In genomic region chr5:7968152-7968551, GRCm38 (mm10) we compare ENCODE assay signal across 21 mouse cellular contexts. TPM values are rescaled to one million over a fixed set of nuclear protein-coding genes. Genes with fewer than 3 reads are reported as not detected.
DNase-seq lines count a peak whose midpoint lies in the region; ATAC-seq and TF ChIP-seq lines count a peak whose summit lies in the region.
"Had no signal": no experiment of that assay in that cellular context is flagged by ENCODE, and none has a peak within 500 bp of the region (broad histone marks: within the 10 kb centered on the region; RNA-seq: fewer than 3 reads in every experiment).

No protein-coding gene starts in this region.

- no peak overlapping the region for H3K4me2 ChIP-seq in intestine, embryonic 16.5 days (ENCODE audit: low read depth, low read length)
- no peak overlapping the region for H3K4me2 ChIP-seq in heart, embryonic 12.5 days
- H3K4me2 ChIP-seq: heart, embryonic 15.5 days; hindbrain, embryonic 13.5 days had no signal

- no peaks in the 10 kb centered on the region for H3K27me3 ChIP-seq in kidney, adult 2 months (replicated peaks; ENCODE audit: control insufficient read depth, insufficient read depth, low read length)
- no peaks in the 10 kb centered on the region for H3K27me3 ChIP-seq in intestine, embryonic 16.5 days (replicated peaks; ENCODE audit: control insufficient read depth, insufficient read depth, low read length)
- no peaks in the 10 kb centered on the region for H3K27me3 ChIP-seq in thymus, adult 2 months (ENCODE audit: control insufficient read depth, insufficient read depth, low read length)
- H3K27me3 ChIP-seq in heart, embryonic 12.5 days (replicated peaks), result no peaks in the 10 kb centered on the region
- H3K27me3 ChIP-seq: heart, embryonic 15.5 days; hindbrain, embryonic 13.5 days had no signal

- DNase-seq in kidney, adult 2 months, result peak; percentile 5
- DNase-seq in kidney, adult 18-20 months, result no peak
- DNase-seq in lung, postnatal 25 days (ENCODE audit: low spot score), result peak; percentile 19
- DNase-seq in lung, adult 18-20 months, result no peak
- no peak for DNase-seq in thymus, adult 2 months
- DNase-seq: adrenal gland, postnatal 14 days; cerebellum, adult 18-20 months; cerebellum, adult 9-11 months; cerebellum, postnatal 36 days; heart, adult 18-20 months; heart, postnatal 14 days had no signal

- no peak overlapping the region for H3K4me3 ChIP-seq in kidney, adult 2 months (ENCODE audit: insufficient read depth, low read depth, low read length)
- H3K4me3 ChIP-seq in intestine, embryonic 16.5 days (ENCODE audit: low read length), result no peak overlapping the region
- H3K4me3 ChIP-seq in thymus, adult 2 months (ENCODE audit: control insufficient read depth, insufficient read depth, low read length), result no peak overlapping the region
- no peak overlapping the region for H3K4me3 ChIP-seq in heart, embryonic 12.5 days
- H3K4me3 ChIP-seq: embryonic facial prominence, embryonic 10.5 days; forebrain, embryonic 10.5 days; heart, embryonic 10.5 days; heart, embryonic 15.5 days; hindbrain, embryonic 13.5 days had no signal

- no peak for TF ChIP-seq CTCF in kidney, adult 2 months (conservative IDR thresholded peaks at IDR 0.05; ENCODE audit: insufficient read depth, insufficient read length, low read depth, low read length)
- no peak for TF ChIP-seq CTCF in thymus, adult 2 months (IDR thresholded peaks at IDR 0.05; ENCODE audit: borderline replicate concordance, control insufficient read depth, extremely low read depth, insufficient read depth, low read length, poor library complexity)

- no peak overlapping the region for H3K27ac ChIP-seq in kidney, adult 2 months (ENCODE audit: insufficient read depth, low read depth, low read length)
- H3K27ac ChIP-seq in intestine, embryonic 16.5 days (ENCODE audit: low read length), result no peak overlapping the region
- no peak overlapping the region for H3K27ac ChIP-seq in thymus, adult 2 months (ENCODE audit: control insufficient read depth, insufficient read depth, low read length)
- H3K27ac ChIP-seq in heart, embryonic 12.5 days (ENCODE audit: poor library complexity, severe bottlenecking), result no peak overlapping the region
- H3K27ac ChIP-seq: embryonic facial prominence, embryonic 10.5 days; forebrain, embryonic 10.5 days; heart, embryonic 10.5 days; heart, embryonic 15.5 days; hindbrain, embryonic 13.5 days had no signal

- H3K36me3 ChIP-seq in kidney, adult 2 months (ENCODE audit: control insufficient read depth, insufficient read depth, low read length), result no peaks in the 10 kb centered on the region
- no peaks in the 10 kb centered on the region for H3K36me3 ChIP-seq in intestine, embryonic 16.5 days (ENCODE audit: control insufficient read depth, insufficient read depth, low read length)
- H3K36me3 ChIP-seq in thymus, adult 2 months (ENCODE audit: control insufficient read depth, insufficient read depth, low read length), result no peaks in the 10 kb centered on the region
- H3K36me3 ChIP-seq in heart, embryonic 12.5 days, result no peaks in the 10 kb centered on the region
- H3K36me3 ChIP-seq: embryonic facial prominence, embryonic 10.5 days; forebrain, embryonic 10.5 days; heart, embryonic 10.5 days; heart, embryonic 15.5 days; hindbrain, embryonic 13.5 days had no signal

- no peak overlapping the region for H3K9ac ChIP-seq in intestine, embryonic 16.5 days (ENCODE audit: low read depth, low read length)
- H3K9ac ChIP-seq in heart, embryonic 12.5 days, result no peak overlapping the region
- H3K9ac ChIP-seq: heart, embryonic 15.5 days; hindbrain, embryonic 13.5 days had no signal

- TF ChIP-seq POLR2A in kidney, adult 2 months (IDR thresholded peaks at IDR 0.05; ENCODE audit: low read depth, low read length), result no peak
- no peak for TF ChIP-seq POLR2A in thymus, adult 2 months (IDR thresholded peaks at IDR 0.05; ENCODE audit: control insufficient read depth, extremely low read depth, insufficient read depth, low read length, poor library complexity)

- no peaks in the 10 kb centered on the region for H3K4me1 ChIP-seq in kidney, adult 2 months (ENCODE audit: control insufficient read depth, insufficient read depth, low read length)
- no peaks in the 10 kb centered on the region; the same call in 1 of the 2 replicates for H3K4me1 ChIP-seq in intestine, embryonic 16.5 days (ENCODE audit: control insufficient read depth, insufficient read depth, low read length)
- H3K4me1 ChIP-seq in thymus, adult 2 months (replicated peaks; ENCODE audit: control insufficient read depth, insufficient read depth, low read length), result no peaks in the 10 kb centered on the region
- H3K4me1 ChIP-seq in heart, embryonic 12.5 days (replicated peaks), result peaks cover 4% of the 10 kb centered on the region
- H3K4me1 ChIP-seq: embryonic facial prominence, embryonic 10.5 days; forebrain, embryonic 10.5 days; heart, embryonic 15.5 days; hindbrain, embryonic 13.5 days had no signal

- H3K9me3 ChIP-seq in intestine, embryonic 16.5 days (ENCODE audit: control insufficient read depth, low read length), result no peaks in the 10 kb centered on the region
- H3K9me3 ChIP-seq in heart, embryonic 12.5 days (replicated peaks), result no peaks in the 10 kb centered on the region
- H3K9me3 ChIP-seq: embryonic facial prominence, embryonic 10.5 days; forebrain, embryonic 10.5 days; heart, embryonic 10.5 days; heart, embryonic 15.5 days; hindbrain, embryonic 13.5 days had no signal

- peak; percentile 92 for ATAC-seq in intestine, embryonic 16.5 days
- ATAC-seq in heart, embryonic 12.5 days (ENCODE audit: insufficient number of reproducible peaks, low FRiP score), result no peak
- ATAC-seq: activated CD4-positive, CD25-positive, alpha-beta regulatory T cell, adult 4 months; forebrain, embryonic 14.5 days had no signal

- WGBS in kidney, adult 2 months, result 44% methylated on average over 5 of the region's 5 CpGs
- WGBS in intestine, embryonic 16.5 days, result 73% methylated on average over 5 of the region's 5 CpGs
- 90% methylated on average over 5 of the region's 5 CpGs for WGBS in thymus, adult 2 months
- WGBS in heart, embryonic 12.5 days, result 76% methylated on average over 5 of the region's 5 CpGs

RNA-seq across cellular contexts. Expression of gene Steap4, which starts 7.9 kb away (rescaled TPM):
- 8.4 and 8.7 TPM in 2 replicates for polyA plus RNA-seq in kidney, adult 2 months (2012; rRNA removed)
- 1.8 and 2.2 TPM in 2 replicates for polyA plus RNA-seq in intestine, embryonic 16.5 days (2015; fragmentation: Nextera tagmentation; extraction: Ambion mirVana)
- polyA plus RNA-seq in thymus, adult 2 months (2012; rRNA removed), result 8.1 and 11.4 TPM in 2 replicates
- polyA plus RNA-seq in heart, embryonic 12.5 days (2016; fragmentation: Nextera tagmentation; extraction: Ambion mirVana), result 0.11 and 0.17 TPM in 2 replicates
- polyA plus RNA-seq: activated CD4-positive, CD25-positive, alpha-beta regulatory T cell, adult 4 months; C2C12; forebrain, embryonic 14.5 days had no signal

Comparison
In these comparisons a context has a peak if more than half of its experiments do, and no peak if none do; other contexts are left out.
1. DNase-seq: peak in kidney, adult 2 months (single experiment) and lung, postnatal 25 days (single experiment); none in kidney, adult 18-20 months (single experiment), lung, adult 18-20 months (0 of 2) and thymus, adult 2 months (single experiment).